ENCODE assay signal across 8 mouse cellular contexts in the genomic region with DNA sequence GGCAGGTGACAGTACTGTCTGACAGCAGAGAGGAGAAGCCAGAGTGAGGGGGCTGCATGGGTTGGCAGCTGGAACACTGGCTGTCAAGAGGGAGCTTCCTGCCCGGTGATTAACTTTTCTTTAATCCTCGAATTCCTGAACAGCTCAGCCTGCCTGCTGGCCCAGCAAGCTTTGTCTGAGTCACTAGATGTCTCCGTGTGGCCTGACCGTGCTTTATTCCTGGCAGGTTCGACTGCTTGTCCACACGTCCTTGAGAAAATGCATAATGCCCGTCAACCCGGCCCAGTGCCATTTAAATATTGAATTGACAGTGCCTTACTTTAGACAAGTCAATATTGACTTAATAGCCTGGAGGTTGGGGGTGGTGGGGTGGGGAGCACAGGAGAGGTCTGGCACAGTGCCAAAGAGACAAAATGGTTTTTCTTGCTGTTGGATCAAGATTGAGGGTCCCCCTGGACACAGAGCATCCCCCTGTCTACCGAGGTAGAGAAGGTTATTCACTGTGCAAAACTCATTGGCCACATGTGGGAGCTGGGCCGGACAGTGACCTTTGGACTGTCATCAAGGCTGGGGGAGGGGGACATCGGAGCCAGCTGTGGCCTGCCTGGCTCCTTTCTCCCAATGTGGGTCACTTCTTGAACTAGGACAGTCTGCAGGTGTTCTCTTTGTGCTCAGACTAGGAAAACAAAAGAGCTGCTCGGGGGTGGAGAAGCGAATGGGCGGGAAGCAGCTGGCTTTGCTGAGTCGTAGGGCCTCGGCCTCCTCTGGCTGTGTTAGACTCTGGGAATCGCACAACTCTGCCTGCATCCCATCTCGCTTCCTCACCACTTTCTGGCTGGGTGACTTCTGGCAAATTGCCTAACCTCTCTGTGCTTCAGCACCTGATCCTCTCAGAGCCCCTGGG. TPM values are rescaled to one million over a fixed set of nuclear protein-coding genes. Genes with fewer than 3 reads are reported as not detected.
A peak's percentile ranks its signal among the peaks of the same experiment; 100 is the strongest.
DNase-seq lines count a peak whose midpoint lies in the region; ATAC-seq and TF ChIP-seq lines count a peak whose summit lies in the region.

No protein-coding gene starts in this region.

- TF ChIP-seq EP300 in liver, postnatal 0 days (IDR thresholded peaks at IDR 0.05; ENCODE audit: low read depth): no peak

- H3K9ac ChIP-seq in lung, embryonic 15.5 days: no peak overlapping the region
- H3K9ac ChIP-seq in intestine, embryonic 14.5 days (ENCODE audit: low read length): no peak overlapping the region
- H3K9ac ChIP-seq in liver, postnatal 0 days (replicated peaks): no peak overlapping the region
- H3K9ac ChIP-seq in stomach, embryonic 16.5 days (ENCODE audit: low read length): 0 out of 2 replicates have a peak overlapping the region, but pooled peaks have one; percentile 6

- peak overlapping the region; percentile 28 for H3K4me2 ChIP-seq in lung, embryonic 15.5 days
- no peak overlapping the region for H3K4me2 ChIP-seq in intestine, embryonic 14.5 days (ENCODE audit: low read length)
- 0 out of 2 replicates have a peak overlapping the region, but pooled peaks have one; percentile 4 for H3K4me2 ChIP-seq in liver, postnatal 0 days (ENCODE audit: low read depth, low read length)
- H3K4me2 ChIP-seq in stomach, embryonic 16.5 days (ENCODE audit: low read depth, low read length): peak overlapping the region; percentile 17; the same call in 1 of the 2 replicates

- no peak overlapping the region for H3K4me3 ChIP-seq in lung, embryonic 15.5 days
- H3K4me3 ChIP-seq in lung, adult 2 months (replicated peaks; ENCODE audit: extremely low read depth, low read depth, low read length): no peak overlapping the region
- no peak overlapping the region for H3K4me3 ChIP-seq in intestine, embryonic 14.5 days (ENCODE audit: low read depth, low read length)
- no peak overlapping the region for H3K4me3 ChIP-seq in liver, postnatal 0 days (ENCODE audit: low read depth, low read length)
- no peak overlapping the region for H3K4me3 ChIP-seq in stomach, embryonic 16.5 days (replicated peaks; ENCODE audit: low read length)

- H3K27ac ChIP-seq in lung, embryonic 15.5 days: peak overlapping the region; percentile 74
- H3K27ac ChIP-seq in intestine, embryonic 14.5 days (ENCODE audit: low read depth): peak overlapping the region; percentile 57; the same call in 1 of the 2 replicates
- peak overlapping the region; percentile 94 for H3K27ac ChIP-seq in liver, postnatal 0 days (ENCODE audit: low read depth)
- peak overlapping the region; percentile 83 for H3K27ac ChIP-seq in stomach, embryonic 16.5 days (ENCODE audit: low read length)

- peak; percentile 5; the same call in 1 of the 2 replicates for ATAC-seq in lung, embryonic 15.5 days (ENCODE audit: borderline replicate concordance, extremely low read depth, low FRiP score, low TSS enrichment)
- ATAC-seq in intestine, embryonic 14.5 days (replicated peaks; ENCODE audit: low FRiP score, low TSS enrichment, low read depth): 0 out of 2 replicates have a peak, but pooled peaks have one; percentile 20
- ATAC-seq in liver, postnatal 0 days: peak; percentile 52
- ATAC-seq in stomach, embryonic 16.5 days (ENCODE audit: insufficient read depth, low FRiP score): peak; percentile 73

- no peak for TF ChIP-seq CTCF in lung, adult 2 months (IDR thresholded peaks at IDR 0.05; ENCODE audit: insufficient read depth, low read length)
- TF ChIP-seq CTCF in liver, postnatal 0 days (IDR thresholded peaks at IDR 0.05; ENCODE audit: low read depth): no peak

- H3K9me3 ChIP-seq in lung, embryonic 15.5 days: no peaks in the 10 kb centered on the region
- H3K9me3 ChIP-seq in intestine, embryonic 14.5 days (ENCODE audit: control insufficient read depth, low read length): no peaks in the 10 kb centered on the region
- no peaks in the 10 kb centered on the region for H3K9me3 ChIP-seq in liver, postnatal 0 days (ENCODE audit: low read length)
- H3K9me3 ChIP-seq in stomach, embryonic 16.5 days (replicated peaks; ENCODE audit: control insufficient read depth, low read length): no peaks in the 10 kb centered on the region

- H3K4me1 ChIP-seq in lung, embryonic 15.5 days: peaks cover 28% of the 10 kb centered on the region
- no peaks in the 10 kb centered on the region for H3K4me1 ChIP-seq in lung, adult 2 months (ENCODE audit: control insufficient read depth, insufficient read depth, low read length)
- peaks cover 19% of the 10 kb centered on the region for H3K4me1 ChIP-seq in intestine, embryonic 14.5 days (replicated peaks; ENCODE audit: control insufficient read depth, insufficient read depth, low read length)
- peaks cover 14% of the 10 kb centered on the region for H3K4me1 ChIP-seq in liver, postnatal 0 days (ENCODE audit: insufficient read depth)
- H3K4me1 ChIP-seq in stomach, embryonic 16.5 days (ENCODE audit: control insufficient read depth, insufficient read depth, low read length): peaks cover 22% of the 10 kb centered on the region

- WGBS in lung, embryonic 15.5 days: 9% methylated on average over 18 of the region's 18 CpGs
- WGBS in lung, adult 2 months: 35% methylated on average over 18 of the region's 18 CpGs
- 21% methylated on average over 18 of the region's 18 CpGs for WGBS in intestine, embryonic 14.5 days
- 40% methylated on average over 18 of the region's 18 CpGs for WGBS in liver, postnatal 0 days (ENCODE audit: insufficient replicate concordance)
- WGBS in stomach, embryonic 16.5 days: 12% methylated on average over 18 of the region's 18 CpGs

- DNase-seq in lung, adult 2 months: no peak
- DNase-seq in embryo, embryonic 9.5 days (ENCODE audit: extremely low spot score): peak; percentile 67
- peak; percentile 76 for DNase-seq in intestine, embryonic 14.5 days (ENCODE audit: low spot score)
- peak; percentile 76 for DNase-seq in liver, postnatal 0 days
- DNase-seq in ovary, postnatal 10 days (ENCODE audit: low spot score): no peak
- DNase-seq in ovary, postnatal 14 days (ENCODE audit: low spot score): no peak

- no peaks in the 10 kb centered on the region for H3K36me3 ChIP-seq in lung, embryonic 15.5 days
- no peaks in the 10 kb centered on the region for H3K36me3 ChIP-seq in intestine, embryonic 14.5 days (ENCODE audit: control insufficient read depth, insufficient read depth, low read length)
- H3K36me3 ChIP-seq in liver, postnatal 0 days (replicated peaks; ENCODE audit: insufficient read depth, low read length): no peaks in the 10 kb centered on the region
- H3K36me3 ChIP-seq in stomach, embryonic 16.5 days (ENCODE audit: control insufficient read depth, insufficient read depth, low read length): no peaks in the 10 kb centered on the region

- no peak for TF ChIP-seq POLR2A in lung, adult 2 months (IDR thresholded peaks at IDR 0.05; ENCODE audit: borderline replicate concordance, extremely low read depth, low read depth, low read length)

- H3K27me3 ChIP-seq in lung, embryonic 15.5 days: no peaks in the 10 kb centered on the region
- no peaks in the 10 kb centered on the region for H3K27me3 ChIP-seq in intestine, embryonic 14.5 days (replicated peaks; ENCODE audit: control insufficient read depth, insufficient read depth, low read length)
- H3K27me3 ChIP-seq in liver, postnatal 0 days (ENCODE audit: insufficient read depth, low read length): no peaks in the 10 kb centered on the region
- H3K27me3 ChIP-seq in stomach, embryonic 16.5 days (ENCODE audit: control insufficient read depth, insufficient read depth, low read length): no peaks in the 10 kb centered on the region

RNA-seq across cellular contexts. Expression of gene Plekha1, which starts 30.3 kb away (rescaled TPM):
- 59.7 and 61.4 TPM in 2 replicates for polyA plus RNA-seq in lung, embryonic 15.5 days (2015; fragmentation: Nextera tagmentation; extraction: Ambion mirVana)
- polyA plus RNA-seq in lung, adult 2 months (2012; rRNA removed): 66.8 and 99.2 TPM in 2 replicates
- 34.8 and 38.4 TPM in 2 replicates for polyA plus RNA-seq in intestine, embryonic 14.5 days (2014; fragmentation: Nextera tagmentation; extraction: Ambion mirVana)
- 12.8 and 15.8 TPM in 2 replicates for polyA plus RNA-seq in liver, postnatal 0 days (2015; fragmentation: Nextera tagmentation; extraction: Ambion mirVana)
- 57.2 and 64.6 TPM in 2 replicates for polyA plus RNA-seq in stomach, embryonic 16.5 days (2015; fragmentation: Nextera tagmentation; extraction: Ambion mirVana)

Comparison
In these comparisons a context has a peak if more than half of its experiments do, and no peak if none do; other contexts are left out.
1. ATAC-seq: peak in every context shown above with its lines; median percentile 73 in stomach, embryonic 16.5 days; 52 in liver, postnatal 0 days; 20 in intestine, embryonic 14.5 days; 5 in lung, embryonic 15.5 days.
2. DNase-seq: peak in embryo, embryonic 9.5 days (single experiment), intestine, embryonic 14.5 days (single experiment) and liver, postnatal 0 days (single experiment); none in lung, adult 2 months (single experiment), ovary, postnatal 10 days (single experiment) and ovary, postnatal 14 days (single experiment).
3. Peak in every context shown above with its lines, with median percentiles within 50 percentile points of each other: H3K27ac ChIP-seq.